Comparison of ENCODE assay signal across 8 mouse cellular contexts in the genomic region with DNA sequence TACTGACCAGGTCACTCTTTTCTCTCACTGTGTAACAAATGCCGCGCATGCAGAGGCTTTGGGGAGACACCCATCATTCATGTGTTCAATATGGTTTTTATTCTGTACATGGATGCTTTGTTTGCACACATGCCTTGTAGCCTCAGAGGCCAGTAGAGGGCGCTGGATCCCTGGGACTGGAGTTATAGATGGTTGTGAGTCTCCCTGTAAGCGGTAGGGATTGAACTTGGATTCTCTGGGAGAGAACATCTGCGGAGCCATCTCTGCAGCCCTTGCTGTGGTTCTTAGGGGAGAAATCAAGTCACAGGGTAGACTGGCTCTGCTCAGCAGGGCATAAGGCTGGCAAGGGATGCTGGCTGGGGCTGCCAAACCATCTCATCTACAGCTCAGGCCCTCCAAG.
DNase-seq lines count a peak whose midpoint lies in the region; ATAC-seq lines count a peak whose summit lies in the region.

No protein-coding gene starts in this region.

- no peak overlapping the region for H3K4me3 ChIP-seq in liver, embryonic 12.5 days
- H3K4me3 ChIP-seq in embryonic facial prominence, embryonic 14.5 days (ENCODE audit: low read depth, low read length) = no peak overlapping the region
- no peak overlapping the region for H3K4me3 ChIP-seq in hindbrain, embryonic 14.5 days (replicated peaks; ENCODE audit: low read length)
- no peak overlapping the region for H3K4me3 ChIP-seq in limb, embryonic 11.5 days (ENCODE audit: low read depth, low read length)
- H3K4me3 ChIP-seq in neural tube, embryonic 12.5 days = no peak overlapping the region

- H3K4me2 ChIP-seq in liver, embryonic 12.5 days = no peak overlapping the region
- no peak overlapping the region for H3K4me2 ChIP-seq in embryonic facial prominence, embryonic 14.5 days (ENCODE audit: low read depth, low read length)
- no peak overlapping the region for H3K4me2 ChIP-seq in hindbrain, embryonic 14.5 days (replicated peaks)
- H3K4me2 ChIP-seq in limb, embryonic 11.5 days (ENCODE audit: low read depth, severe bottlenecking) = no peak overlapping the region
- H3K4me2 ChIP-seq in neural tube, embryonic 12.5 days (replicated peaks) = no peak overlapping the region

- DNase-seq in liver = peak; percentile 54
- peak; percentile 52 for DNase-seq in adrenal gland, postnatal 25 days
- DNase-seq in embryonic facial prominence, embryonic 14.5 days (ENCODE audit: low spot score) = peak; percentile 64
- DNase-seq in hindbrain, embryonic 14.5 days (ENCODE audit: low spot score) = peak; percentile 67
- peak; percentile 82 for DNase-seq in limb, embryonic 11.5 days (ENCODE audit: low spot score)
- DNase-seq in thymus, postnatal 4 days = peak; percentile 78

- no peak for ATAC-seq in liver, embryonic 12.5 days
- no peak; the same call in 1 of the 2 replicates for ATAC-seq in embryonic facial prominence, embryonic 14.5 days (ENCODE audit: low read depth)
- peak; percentile 29; the same call in 1 of the 2 replicates for ATAC-seq in hindbrain, embryonic 14.5 days (ENCODE audit: low FRiP score)
- peak; percentile 13; the same call in 1 of the 2 replicates for ATAC-seq in limb, embryonic 11.5 days (ENCODE audit: insufficient number of reproducible peaks, low FRiP score, low TSS enrichment, low read depth)
- peak; percentile 30; the same call in 1 of the 2 replicates for ATAC-seq in neural tube, embryonic 12.5 days (ENCODE audit: low FRiP score, low read depth)

- no peaks in the 10 kb centered on the region for H3K9me3 ChIP-seq in liver, embryonic 12.5 days (replicated peaks)
- H3K9me3 ChIP-seq in embryonic facial prominence, embryonic 14.5 days (ENCODE audit: control insufficient read depth, low read length) = no peaks in the 10 kb centered on the region
- H3K9me3 ChIP-seq in hindbrain, embryonic 14.5 days (ENCODE audit: control insufficient read depth, low read length) = no peaks in the 10 kb centered on the region
- no peaks in the 10 kb centered on the region for H3K9me3 ChIP-seq in limb, embryonic 11.5 days (ENCODE audit: control insufficient read depth, low read length)
- H3K9me3 ChIP-seq in neural tube, embryonic 12.5 days = no peaks in the 10 kb centered on the region

- H3K27ac ChIP-seq in liver, embryonic 12.5 days = no peak overlapping the region
- H3K27ac ChIP-seq in embryonic facial prominence, embryonic 14.5 days (replicated peaks; ENCODE audit: low read depth, low read length) = no peak overlapping the region
- no peak overlapping the region for H3K27ac ChIP-seq in hindbrain, embryonic 14.5 days
- no peak overlapping the region for H3K27ac ChIP-seq in limb, embryonic 11.5 days (replicated peaks; ENCODE audit: low read depth, low read length)
- no peak overlapping the region for H3K27ac ChIP-seq in neural tube, embryonic 12.5 days

- H3K4me1 ChIP-seq in liver, embryonic 12.5 days = no peaks in the 10 kb centered on the region
- peaks cover 4% of the 10 kb centered on the region for H3K4me1 ChIP-seq in embryonic facial prominence, embryonic 14.5 days (ENCODE audit: control insufficient read depth, insufficient read depth, low read length)
- peaks cover 10% of the 10 kb centered on the region for H3K4me1 ChIP-seq in hindbrain, embryonic 14.5 days (replicated peaks; ENCODE audit: control insufficient read depth, insufficient read depth, low read length)
- no peaks in the 10 kb centered on the region for H3K4me1 ChIP-seq in limb, embryonic 11.5 days (ENCODE audit: control insufficient read depth, insufficient read depth, low read length)
- peaks cover 4% of the 10 kb centered on the region; the same call in 1 of the 2 replicates for H3K4me1 ChIP-seq in neural tube, embryonic 12.5 days

- WGBS in liver, embryonic 12.5 days (ENCODE audit: insufficient replicate concordance) = 50% methylated on average over 5 of the region's 5 CpGs
- WGBS in embryonic facial prominence, embryonic 14.5 days = 39% methylated on average over 5 of the region's 5 CpGs
- 49% methylated on average over 5 of the region's 5 CpGs for WGBS in hindbrain, embryonic 14.5 days
- 41% methylated on average over 5 of the region's 5 CpGs for WGBS in limb, embryonic 11.5 days
- 44% methylated on average over 5 of the region's 5 CpGs for WGBS in neural tube, embryonic 12.5 days

- H3K36me3 ChIP-seq in liver, embryonic 12.5 days = no peaks in the 10 kb centered on the region
- no peaks in the 10 kb centered on the region for H3K36me3 ChIP-seq in embryonic facial prominence, embryonic 14.5 days (ENCODE audit: control insufficient read depth, insufficient read depth, low read length)
- H3K36me3 ChIP-seq in hindbrain, embryonic 14.5 days (replicated peaks; ENCODE audit: control insufficient read depth, insufficient read depth) = no peaks in the 10 kb centered on the region
- H3K36me3 ChIP-seq in limb, embryonic 11.5 days (ENCODE audit: control insufficient read depth, insufficient read depth, low read length) = no peaks in the 10 kb centered on the region
- H3K36me3 ChIP-seq in neural tube, embryonic 12.5 days = no peaks in the 10 kb centered on the region

- no peak overlapping the region for H3K9ac ChIP-seq in liver, embryonic 12.5 days
- no peak overlapping the region for H3K9ac ChIP-seq in embryonic facial prominence, embryonic 14.5 days (ENCODE audit: low read depth, low read length)
- no peak overlapping the region for H3K9ac ChIP-seq in hindbrain, embryonic 14.5 days
- H3K9ac ChIP-seq in limb, embryonic 11.5 days (ENCODE audit: low read length) = no peak overlapping the region
- H3K9ac ChIP-seq in neural tube, embryonic 12.5 days = no peak overlapping the region

- H3K27me3 ChIP-seq in liver, embryonic 12.5 days (replicated peaks) = no peaks in the 10 kb centered on the region
- H3K27me3 ChIP-seq in embryonic facial prominence, embryonic 14.5 days (replicated peaks; ENCODE audit: control insufficient read depth, insufficient read depth, low read length) = no peaks in the 10 kb centered on the region
- no peaks in the 10 kb centered on the region for H3K27me3 ChIP-seq in hindbrain, embryonic 14.5 days (ENCODE audit: control insufficient read depth, insufficient read depth, low read length)
- H3K27me3 ChIP-seq in limb, embryonic 11.5 days (ENCODE audit: control insufficient read depth, insufficient read depth, low read length) = no peaks in the 10 kb centered on the region
- H3K27me3 ChIP-seq in neural tube, embryonic 12.5 days (replicated peaks) = no peaks in the 10 kb centered on the region

Comparison
In these comparisons a context has a peak if more than half of its experiments do, and no peak if none do; other contexts are left out.
1. ATAC-seq: peak in hindbrain, embryonic 14.5 days (single experiment), limb, embryonic 11.5 days (single experiment) and neural tube, embryonic 12.5 days (single experiment); none in liver, embryonic 12.5 days (single experiment) and embryonic facial prominence, embryonic 14.5 days (single experiment).
2. Peak in every context shown above with its lines, with median percentiles within 50 percentile points of each other: DNase-seq.